Mouse (Mus musculus): Measurements from ENCODE around the gene Plpp1. TPM values are rescaled to one million over a fixed set of nuclear protein-coding genes. Genes with fewer than 3 reads are reported as not detected.

Plpp1 gene
- total RNA-seq, 1 experiment, result 38.2 TPM

GRCm38 (mm10) chr13:112763531-112764091, 37.0 kb upstream of the Plpp1 start:
- H3K9me3 ChIP-seq (ENCODE audit: control insufficient read depth, insufficient read depth, low read depth, low read length), result no peaks in the 10 kb centered on the region
- TF ChIP-seq ZNF384 (IDR thresholded peaks at IDR 0.05; ENCODE audit: low read depth, low read length), result no peak
- TF ChIP-seq HCFC1 (IDR thresholded peaks at IDR 0.05; ENCODE audit: borderline replicate concordance, insufficient read depth, low read length), result no peak
- TF ChIP-seq MAFK (IDR thresholded peaks at IDR 0.05; ENCODE audit: insufficient read depth, low read depth, low read length), result no peak
- no peak for TF ChIP-seq CHD2 (IDR thresholded peaks at IDR 0.05; ENCODE audit: low read depth, low read length)
- TF ChIP-seq ZC3H11A (IDR thresholded peaks at IDR 0.05; ENCODE audit: borderline replicate concordance, low read depth, low read length), result no peak
- no peaks in the 10 kb centered on the region for H3K36me3 ChIP-seq (ENCODE audit: control insufficient read depth, insufficient read depth, low read length, poor library complexity, severe bottlenecking)
- no peak overlapping the region for H3K4me3 ChIP-seq (ENCODE audit: insufficient read depth in 1 of 2, low read depth in 1 of 2, low read length in 2 of 2, poor library complexity in 1 of 2, severe bottlenecking in 1 of 2)
- no peak overlapping the region for H3K27ac ChIP-seq (ENCODE audit: insufficient read depth, low read depth, low read length, poor library complexity, severe bottlenecking)
- peaks cover 7% of the 10 kb centered on the region in 2 experiments; a peak in 3 of 4 replicates for H3K4me1 ChIP-seq (ENCODE audit: control insufficient read depth in 2 of 2, insufficient read depth in 2 of 2, low read length in 2 of 2, poor library complexity in 1 of 2)
- in situ Hi-C loops (cut with MboI; ENCODE audit: low sequenced_read_pairs in 2 of 2, unreplicated experiment in 2 of 2), result no loop called here
- H3K9ac ChIP-seq (ENCODE audit: insufficient read depth, low read depth, low read length, poor library complexity, severe bottlenecking), result no peak overlapping the region
- no peak for DNase-seq (ENCODE audit: low read depth, low spot score)

GRCm38 (mm10) chr13:112764556-112764955, 36.0 kb upstream of the Plpp1 start:
- no peak overlapping the region for H3K4me3 ChIP-seq (ENCODE audit: insufficient read depth in 1 of 2, low read depth in 1 of 2, low read length in 2 of 2, poor library complexity in 1 of 2, severe bottlenecking in 1 of 2)
- in situ Hi-C loops (cut with MboI; ENCODE audit: low sequenced_read_pairs in 2 of 2, unreplicated experiment in 2 of 2), result no loop called here
- no peak overlapping the region for H3K9ac ChIP-seq (ENCODE audit: insufficient read depth, low read depth, low read length, poor library complexity, severe bottlenecking)
- DNase-seq (ENCODE audit: low read depth, low spot score), result no peak
- no peaks in the 10 kb centered on the region for H3K9me3 ChIP-seq (ENCODE audit: control insufficient read depth, insufficient read depth, low read depth, low read length)
- no peak for TF ChIP-seq CHD2 (IDR thresholded peaks at IDR 0.05; ENCODE audit: low read depth, low read length)
- TF ChIP-seq ZC3H11A (IDR thresholded peaks at IDR 0.05; ENCODE audit: borderline replicate concordance, low read depth, low read length), result no peak
- no peak for TF ChIP-seq MAFK (IDR thresholded peaks at IDR 0.05; ENCODE audit: insufficient read depth, low read depth, low read length)
- no peak for TF ChIP-seq ZNF384 (IDR thresholded peaks at IDR 0.05; ENCODE audit: low read depth, low read length)
- no peak for TF ChIP-seq HCFC1 (IDR thresholded peaks at IDR 0.05; ENCODE audit: borderline replicate concordance, insufficient read depth, low read length)
- no peaks in the 10 kb centered on the region for H3K36me3 ChIP-seq (ENCODE audit: control insufficient read depth, insufficient read depth, low read length, poor library complexity, severe bottlenecking)
- H3K27ac ChIP-seq (ENCODE audit: insufficient read depth, low read depth, low read length, poor library complexity, severe bottlenecking), result no peak overlapping the region
- peaks cover 4 to 5% of the 10 kb centered on the region in 2 experiments; a peak in 3 of 4 replicates for H3K4me1 ChIP-seq (ENCODE audit: control insufficient read depth in 2 of 2, insufficient read depth in 2 of 2, low read length in 2 of 2, poor library complexity in 1 of 2)

- in situ Hi-C loops (cut with MboI; ENCODE audit: low sequenced_read_pairs in 2 of 2, unreplicated experiment in 2 of 2), result no loop called here
- no peak for DNase-seq (ENCODE audit: low read depth, low spot score)
Measured at GRCm38 (mm10) chr13:112765654-112766053, 34.9 kb upstream of the Plpp1 start.

GRCm38 (mm10) chr13:112770528-112771328, 29.9 kb upstream of the Plpp1 start:
- peak; percentile 90 for DNase-seq (ENCODE audit: low read depth, low spot score)

More at GRCm38 (mm10) chr13:112765654-112766053, 34.9 kb upstream of the Plpp1 start:
- TF ChIP-seq MAFK (IDR thresholded peaks at IDR 0.05; ENCODE audit: insufficient read depth, low read depth, low read length) (no peak), HCFC1 (IDR thresholded peaks at IDR 0.05; ENCODE audit: borderline replicate concordance, insufficient read depth, low read length) (no peak), CHD2 (IDR thresholded peaks at IDR 0.05; ENCODE audit: low read depth, low read length) (no peak), ZC3H11A (IDR thresholded peaks at IDR 0.05; ENCODE audit: borderline replicate concordance, low read depth, low read length) (no peak), ZNF384 (IDR thresholded peaks at IDR 0.05; ENCODE audit: low read depth, low read length) (no peak)
- no peak overlapping the region for H3K4me3 ChIP-seq (ENCODE audit: insufficient read depth in 1 of 2, low read depth in 1 of 2, low read length in 2 of 2, poor library complexity in 1 of 2, severe bottlenecking in 1 of 2)
- H3K9ac ChIP-seq (ENCODE audit: insufficient read depth, low read depth, low read length, poor library complexity, severe bottlenecking), result no peak overlapping the region
- no peaks in the 10 kb centered on the region for H3K9me3 ChIP-seq (ENCODE audit: control insufficient read depth, insufficient read depth, low read depth, low read length)
- H3K27ac ChIP-seq (ENCODE audit: insufficient read depth, low read depth, low read length, poor library complexity, severe bottlenecking), result no peak overlapping the region
- no peaks in the 10 kb centered on the region for H3K36me3 ChIP-seq (ENCODE audit: control insufficient read depth, insufficient read depth, low read length, poor library complexity, severe bottlenecking)
- peaks cover 7 to 8% of the 10 kb centered on the region in 2 experiments for H3K4me1 ChIP-seq (ENCODE audit: control insufficient read depth in 2 of 2, insufficient read depth in 2 of 2, low read length in 2 of 2, poor library complexity in 1 of 2)

More at GRCm38 (mm10) chr13:112770528-112771328, 29.9 kb upstream of the Plpp1 start:
- TF ChIP-seq HCFC1 (IDR thresholded peaks at IDR 0.05; ENCODE audit: borderline replicate concordance, insufficient read depth, low read length) (no peak), ZNF384 (IDR thresholded peaks at IDR 0.05; ENCODE audit: low read depth, low read length) (no peak), ZC3H11A (IDR thresholded peaks at IDR 0.05; ENCODE audit: borderline replicate concordance, low read depth, low read length) (no peak), MAFK (IDR thresholded peaks at IDR 0.05; ENCODE audit: insufficient read depth, low read depth, low read length) (peak; percentile 74; the same call in 1 of the 2 replicates), CHD2 (IDR thresholded peaks at IDR 0.05; ENCODE audit: low read depth, low read length) (no peak)
- peak overlapping the region; percentile 93 for H3K27ac ChIP-seq (ENCODE audit: insufficient read depth, low read depth, low read length, poor library complexity, severe bottlenecking)
- H3K4me1 ChIP-seq (ENCODE audit: control insufficient read depth in 2 of 2, insufficient read depth in 2 of 2, low read length in 2 of 2, poor library complexity in 1 of 2), result peaks cover 7 to 12% of the 10 kb centered on the region in 2 experiments
- H3K9ac ChIP-seq (ENCODE audit: insufficient read depth, low read depth, low read length, poor library complexity, severe bottlenecking), result peak overlapping the region; percentile 5; the same call in 1 of the 2 replicates
- peak overlapping the region in 1 of 2 experiments; percentile 7; a peak in 2 of 4 replicates for H3K4me3 ChIP-seq (ENCODE audit: insufficient read depth in 1 of 2, low read depth in 1 of 2, low read length in 2 of 2, poor library complexity in 1 of 2, severe bottlenecking in 1 of 2)
- H3K36me3 ChIP-seq (ENCODE audit: control insufficient read depth, insufficient read depth, low read length, poor library complexity, severe bottlenecking), result no peaks in the 10 kb centered on the region
- in situ Hi-C loops (cut with MboI; ENCODE audit: low sequenced_read_pairs in 2 of 2, unreplicated experiment in 2 of 2), result no loop called here
- H3K9me3 ChIP-seq (ENCODE audit: control insufficient read depth, insufficient read depth, low read depth, low read length), result no peaks in the 10 kb centered on the region

All from ES-E14 (cell line).